Mouse (Mus musculus) Patski (cell line): ENCODE results near the gene Tas1r2. TPM values are rescaled to one million over a fixed set of nuclear protein-coding genes. Genes with fewer than 3 reads are reported as not detected.

Experiments used
- ATAC-seq: fragments of 100-300 bp; one replicate; pipeline ENCODE4 v1.8.0; 2021
- CTCF ChIA-PET: fragments of 350-600 bp; sonication (Branson Sonifier 250); formaldehyde crosslinking; loops from one replicate; lab custom pipeline; 2022; ENCODE audit warnings: inconsistent platforms; lab: Charles Lee
- POLR2A ChIA-PET: fragments of 350-600 bp; sonication (Branson Sonifier 250); formaldehyde crosslinking; loops from one replicate; lab custom pipeline; 2022; ENCODE audit warnings: antibody characterized with exemption, inconsistent platforms; lab: Charles Lee
- DNase-seq: peaks from one replicate; pipeline ENCODE4 v3.0.0-alpha.2; 2011; ENCODE audit warnings: low read depth, low spot score
- H3K27me3 ChIP-seq: fragments of 371-371 bp; one replicate; pipeline ENCODE4 v1.5.1; 2021
- CTCF ChIP-seq: fragments of 100-300 bp; IDR thresholded peaks from one replicate; pipeline ENCODE4 v1.5.1; 2021
- in situ Hi-C: fragments of 300-500 bp; cut with MboI; formaldehyde crosslinking; loops from 3 replicates; pipeline ENCODE4 v1.11.1; 2018; ENCODE audit warnings: low pct_unique_long_range_greater_than_20kb, mixed read lengths
- polyA plus RNA-seq: library from polyadenylated mRNA; unstranded; gene quantifications from one replicate; pipeline ENCODE4 v1.2.3, GENCODE M21; 2021

The Tas1r2 gene
- polyA plus RNA-seq, 1 experiment from 2014 or later, result 0.03 TPM

DNA sequence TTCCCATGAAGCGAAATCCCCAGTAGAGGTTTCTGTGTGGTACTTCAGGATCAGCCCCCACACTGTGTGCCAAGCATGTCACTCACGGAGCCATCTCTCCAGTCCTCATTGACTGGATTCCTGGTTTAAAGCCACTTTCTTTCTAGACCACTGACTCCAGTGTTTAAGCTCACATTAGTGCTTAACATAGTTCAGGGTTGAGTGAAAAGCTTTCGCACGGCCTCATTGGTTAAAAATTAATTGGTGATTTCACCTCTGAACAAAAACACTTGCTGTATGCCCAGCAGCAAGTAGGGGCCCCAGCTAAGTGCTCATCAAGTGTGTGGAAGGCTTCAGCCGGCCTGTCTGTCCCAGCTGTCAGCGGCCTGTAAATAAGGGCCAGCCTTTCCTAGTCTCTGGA lies 14.3 kb downstream of the Tas1r2 start:
- in situ Hi-C loops, result no loop called here
- peak; percentile 76 for ATAC-seq
- TF ChIP-seq CTCF, result no peak
- peak; percentile 50 for DNase-seq
- H3K27me3 ChIP-seq, result no peaks in the 10 kb centered on the region
- CTCF ChIA-PET, result interaction anchor here (2.2 to 4.5 kb wide), 2 partner anchors 21 to 23 kb away, joined by 12 to 26 read pairs; no protein-coding TSS in a partner anchor
- POLR2A ChIA-PET, result interaction anchor here (0.6 to 1.3 kb wide), 3 partner anchors 23 to 47 kb away, joined by 3 to 5 read pairs (median 4); no protein-coding TSS in a partner anchor

DNA sequence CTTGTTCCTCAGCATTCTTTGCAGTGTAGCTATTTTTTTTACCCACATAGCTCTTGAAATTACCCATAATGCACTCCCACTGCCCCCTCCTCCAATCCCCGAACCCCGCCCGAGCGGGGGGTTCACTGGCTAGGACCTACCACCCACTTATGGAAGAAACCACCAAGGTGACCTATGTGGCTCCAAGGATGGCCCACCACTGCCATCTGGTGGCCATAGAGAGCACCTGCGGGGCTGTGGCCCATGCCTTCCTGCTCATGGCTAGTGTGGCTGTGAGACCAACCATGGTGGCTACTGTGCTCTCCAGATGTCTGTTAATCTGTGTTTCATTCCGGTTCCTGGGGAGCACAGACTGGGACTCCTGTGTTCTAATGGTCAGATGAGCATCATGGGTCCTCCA lies 16.5 kb downstream of the Tas1r2 start:
- ATAC-seq, result no peak
- TF ChIP-seq CTCF, result no peak
- no peaks in the 10 kb centered on the region for H3K27me3 ChIP-seq

DNA sequence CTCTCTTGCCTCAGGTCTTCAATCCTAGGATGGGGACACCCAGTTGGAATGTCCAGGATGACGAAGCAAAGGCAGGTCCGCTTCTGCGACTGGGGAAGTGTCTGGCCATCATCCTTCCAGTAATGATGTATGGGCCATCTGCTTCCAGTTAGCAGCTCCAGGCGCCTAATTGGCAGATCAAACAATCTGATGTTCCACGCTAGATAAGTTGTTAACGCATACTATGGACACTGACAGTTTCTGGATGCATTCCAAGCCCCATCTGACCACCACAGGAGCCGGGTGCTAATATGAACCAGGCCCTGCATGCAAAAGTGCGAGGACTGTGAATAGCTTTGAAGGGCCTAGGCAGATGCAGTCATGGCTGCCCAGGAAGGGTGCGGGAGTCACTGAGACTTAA lies 22.4 kb downstream of the Tas1r2 start:
- no peaks in the 10 kb centered on the region for H3K27me3 ChIP-seq
- no peak for DNase-seq
- CTCF ChIA-PET, result no interaction called here
- ATAC-seq, result no peak
- in situ Hi-C loops, result no loop called here
- no peak for TF ChIP-seq CTCF
- POLR2A ChIA-PET, result no interaction called here

More for the DNA sequence above, 16.5 kb downstream of the Tas1r2 start:
- ChIA-PET CTCF (interaction anchor here (0.8 to 4.5 kb wide), 4 partner anchors 8 to 31 kb away, joined by 3 to 26 read pairs (median 4); no protein-coding TSS in a partner anchor), POLR2A (no interaction called here)
- DNase-seq, result no peak
- in situ Hi-C loops, result no loop called here

DNA sequence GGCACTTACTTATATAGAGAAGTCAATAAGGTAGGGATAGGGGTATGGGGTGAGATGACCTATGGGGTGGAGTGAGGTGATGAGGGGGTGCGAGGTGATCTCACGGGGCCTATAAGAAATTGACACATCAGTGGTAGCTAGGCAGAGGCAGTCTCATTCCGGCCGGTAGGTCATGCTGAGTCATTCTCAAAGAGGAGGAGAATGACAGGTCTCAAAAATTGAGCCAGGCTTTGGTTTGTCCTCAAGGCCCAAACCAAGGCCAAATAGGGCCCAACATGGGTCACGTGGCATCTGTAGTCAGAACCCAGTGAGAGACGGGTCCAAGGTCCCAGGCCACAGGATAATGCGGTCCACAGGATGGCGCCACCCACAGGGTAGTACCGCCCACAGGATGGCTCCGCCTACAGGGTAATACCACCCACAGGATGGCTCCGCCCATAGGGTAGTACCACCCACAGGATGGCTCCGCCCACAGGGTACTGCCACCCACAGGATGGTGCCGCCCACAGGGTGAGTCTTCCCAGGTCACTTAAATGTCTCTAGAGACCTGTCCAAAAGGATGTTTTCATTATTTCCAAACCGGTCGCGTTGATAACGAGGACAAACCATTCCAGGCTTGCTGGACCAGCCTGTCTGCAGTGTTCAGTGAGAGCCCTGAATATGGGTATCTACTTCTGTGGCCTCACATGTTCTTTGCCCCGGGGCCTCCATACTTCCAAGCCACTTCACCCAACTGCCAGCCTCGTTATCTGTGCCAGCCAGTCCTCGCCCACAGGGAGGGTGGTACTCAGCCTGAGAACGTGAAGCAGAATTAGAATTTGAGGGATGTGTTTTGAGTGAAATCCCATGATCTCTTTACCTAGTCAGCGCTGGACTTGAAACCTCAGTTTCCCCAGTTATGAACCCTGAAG lies 30.6 kb downstream of the Tas1r2 start:
- ChIA-PET CTCF (interaction anchor here (0.9 to 1.2 kb wide), 4 partner anchors 15 to 205 kb away, joined by 3 to 4 read pairs (median 3); no protein-coding TSS in a partner anchor), POLR2A (no interaction called here)
- H3K27me3 ChIP-seq, result no peaks in the 10 kb centered on the region
- TF ChIP-seq CTCF, result no peak
- ATAC-seq, result no peak
- no peak for DNase-seq
- in situ Hi-C loops, result loop anchor here (5.0 kb wide), 1 partner anchor 173 kb away; no protein-coding TSS in a partner anchor

DNA sequence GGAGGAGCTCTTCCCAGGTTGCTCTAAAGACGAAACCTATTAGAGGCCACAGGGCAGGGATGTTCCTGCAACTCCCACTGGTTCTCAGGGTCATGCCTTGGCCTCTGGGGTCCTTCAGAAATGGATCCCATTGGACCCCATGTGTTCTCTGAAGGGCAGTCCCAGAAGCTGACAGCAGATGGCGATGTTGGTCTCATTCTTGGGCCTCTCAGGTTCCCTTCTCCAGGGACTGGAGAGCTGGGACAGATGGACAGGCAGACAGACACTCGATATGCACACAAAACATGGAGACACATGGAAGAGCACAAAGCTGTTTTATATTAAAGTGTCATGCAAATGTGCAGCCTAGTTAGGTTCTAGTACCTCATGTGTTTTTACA lies 31.3 kb downstream of the Tas1r2 start:
- H3K27me3 ChIP-seq, result no peaks in the 10 kb centered on the region
- peak; percentile 81 for TF ChIP-seq CTCF
- in situ Hi-C loops, result loop anchor here (5.0 kb wide), 1 partner anchor 173 kb away; no protein-coding TSS in a partner anchor
- POLR2A ChIA-PET, result no interaction called here
- no peak for DNase-seq
- no peak for ATAC-seq
- CTCF ChIA-PET, result interaction anchor here (1.0 to 1.2 kb wide), 4 partner anchors 15 to 205 kb away, joined by 3 to 4 read pairs (median 3); no protein-coding TSS in a partner anchor

DNA sequence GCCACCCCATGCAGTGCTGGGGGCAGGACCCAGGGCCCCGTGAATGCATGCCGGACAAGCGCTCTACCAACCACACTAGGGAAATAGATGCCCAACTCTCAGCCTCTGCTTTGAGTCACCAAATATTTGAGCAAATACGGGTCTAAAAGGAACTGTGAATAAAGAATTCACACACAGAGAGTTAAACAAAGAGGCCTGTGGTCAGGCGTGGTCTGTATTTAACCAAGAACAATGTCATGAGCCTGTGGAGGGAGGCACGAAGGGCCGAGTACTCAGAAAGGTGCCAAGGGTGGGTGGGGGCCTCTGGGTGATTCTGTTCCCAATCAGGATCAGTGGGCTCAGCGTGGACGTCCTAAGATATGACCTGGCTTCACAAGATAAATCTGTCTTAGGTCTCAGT lies 34.7 kb downstream of the Tas1r2 start:
- in situ Hi-C loops, result no loop called here
- DNase-seq (no peak), ATAC-seq (no peak)
- ChIA-PET CTCF (no interaction called here), POLR2A (no interaction called here)
- no peaks in the 10 kb centered on the region for H3K27me3 ChIP-seq
- no peak for TF ChIP-seq CTCF

DNA sequence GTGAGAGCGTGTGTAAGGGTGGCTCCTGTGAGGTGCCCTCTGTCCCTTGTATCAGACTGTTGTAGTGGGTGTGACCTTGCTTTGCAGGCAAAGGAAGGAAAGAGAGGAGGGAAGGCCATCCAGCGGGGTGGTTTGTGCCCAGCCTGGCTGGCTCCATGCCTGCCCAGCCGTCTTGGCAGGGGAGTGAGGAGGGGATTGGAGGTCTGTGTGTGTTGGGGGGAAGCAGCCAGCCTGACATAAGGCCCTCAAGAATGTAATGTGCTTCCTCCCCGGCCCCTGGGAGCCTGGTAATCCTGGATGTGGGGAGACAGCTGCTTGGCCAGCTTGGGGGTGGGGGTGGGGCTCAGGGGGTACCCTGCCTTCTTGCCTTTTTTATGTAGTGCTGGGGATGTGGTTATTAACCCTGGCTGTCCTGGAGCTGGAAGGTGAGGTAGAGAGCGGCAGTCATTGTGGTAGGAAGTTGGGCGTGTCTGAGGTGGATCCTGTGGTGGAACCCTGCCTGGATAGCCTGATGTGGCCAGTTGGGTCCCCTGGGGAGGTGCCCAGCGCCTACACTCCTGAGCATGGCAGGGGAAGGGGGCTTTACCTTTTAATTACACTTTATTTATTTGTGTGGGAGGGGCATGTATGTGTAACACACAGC lies 36.4 kb downstream of the Tas1r2 start:
- no peak for ATAC-seq
- in situ Hi-C loops, result loop anchor here (10.0 kb wide), 1 partner anchor 65 kb away; no protein-coding TSS in a partner anchor
- no peak for DNase-seq

DNA sequence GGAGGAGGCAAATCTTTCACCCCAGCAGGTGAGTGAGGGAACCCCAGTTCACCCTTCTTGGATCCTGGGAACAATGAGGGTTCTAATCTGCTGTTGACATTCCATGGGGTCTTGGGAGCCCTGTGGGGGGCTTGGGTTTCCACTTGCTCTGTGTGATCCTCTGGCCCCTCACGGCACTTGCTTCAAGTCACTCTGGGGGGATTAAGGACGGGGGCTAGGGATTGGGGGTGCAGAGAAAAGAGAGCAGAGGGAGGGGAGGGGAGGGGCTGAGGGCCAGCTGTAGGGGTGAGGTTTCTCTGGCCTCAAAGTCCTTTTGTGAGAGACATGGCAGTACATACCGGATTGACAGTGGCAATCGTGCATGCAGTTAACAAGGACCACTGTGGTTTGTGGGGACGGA lies 40.0 kb downstream of the Tas1r2 start:
- no peaks in the 10 kb centered on the region for H3K27me3 ChIP-seq
- no peak for DNase-seq
- in situ Hi-C loops, result loop anchor here (10.0 kb wide), 1 partner anchor 61 kb away; no protein-coding TSS in a partner anchor
- no peak for TF ChIP-seq CTCF
- POLR2A ChIA-PET, result no interaction called here
- CTCF ChIA-PET, result no interaction called here
- no peak for ATAC-seq

More for the DNA sequence above, 36.4 kb downstream of the Tas1r2 start:
- no peaks in the 10 kb centered on the region for H3K27me3 ChIP-seq
- no peak for TF ChIP-seq CTCF
- ChIA-PET POLR2A (no interaction called here), CTCF (no interaction called here)

DNA sequence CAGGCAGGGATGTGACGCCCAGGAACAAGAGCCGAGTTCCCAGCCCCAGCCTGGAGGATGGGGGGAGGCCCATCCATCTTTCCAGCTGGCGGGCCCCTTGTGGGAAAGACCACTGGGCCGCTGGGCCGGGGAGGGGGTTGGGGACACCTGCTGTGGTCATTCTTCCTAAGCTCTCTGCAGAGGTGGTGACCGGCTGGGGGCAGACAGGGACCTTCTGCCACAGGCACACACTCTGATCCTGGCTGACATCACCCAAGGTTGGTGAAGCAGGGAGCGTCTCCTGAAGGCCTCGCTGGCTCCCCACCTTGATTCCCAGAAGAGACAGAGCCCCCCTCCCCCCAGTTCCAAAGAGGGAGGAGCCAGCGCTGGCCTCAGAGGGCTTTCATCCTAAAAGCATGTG lies 44.4 kb downstream of the Tas1r2 start:
- no peak for ATAC-seq
- TF ChIP-seq CTCF, result no peak
- no peak for DNase-seq
- POLR2A ChIA-PET, result no interaction called here
- CTCF ChIA-PET, result interaction anchor here (1.9 kb wide), 1 partner anchor 14 kb away, joined by 5 read pairs; no protein-coding TSS in a partner anchor
- in situ Hi-C loops, result loop anchor here (10.0 kb wide), 1 partner anchor 57 kb away; no protein-coding TSS in a partner anchor
- H3K27me3 ChIP-seq, result no peaks in the 10 kb centered on the region

DNA sequence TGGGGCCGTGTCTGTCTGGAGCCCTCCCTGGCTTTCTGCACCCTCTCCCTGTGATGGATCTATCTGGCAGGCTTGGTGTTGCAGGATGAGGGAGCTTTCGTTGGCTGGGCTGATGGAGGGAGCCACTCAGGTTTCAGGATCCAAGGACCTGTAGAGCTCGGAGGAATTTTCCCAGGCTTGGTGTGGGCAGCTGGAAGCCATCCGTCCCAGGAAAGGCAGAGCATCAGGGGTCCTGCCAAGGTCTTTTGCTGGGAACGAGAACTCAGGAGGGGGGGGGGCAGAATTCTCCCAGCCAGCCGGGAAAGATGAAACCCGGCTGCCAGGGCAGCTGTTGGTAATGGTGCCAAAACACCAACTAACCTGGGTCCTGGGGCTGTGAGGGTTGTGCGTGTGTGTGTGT lies 45.3 kb downstream of the Tas1r2 start:
- CTCF ChIA-PET, result interaction anchor here (1.5 to 1.9 kb wide), 2 partner anchors 13 to 14 kb away, joined by 3 to 5 read pairs; no protein-coding TSS in a partner anchor
- ATAC-seq (no peak), DNase-seq (no peak)
- no peak for TF ChIP-seq CTCF
- POLR2A ChIA-PET, result no interaction called here
- no peaks in the 10 kb centered on the region for H3K27me3 ChIP-seq
- in situ Hi-C loops, result loop anchor here (10.0 kb wide), 1 partner anchor 56 kb away; no protein-coding TSS in a partner anchor
